In the genomic region with DNA sequence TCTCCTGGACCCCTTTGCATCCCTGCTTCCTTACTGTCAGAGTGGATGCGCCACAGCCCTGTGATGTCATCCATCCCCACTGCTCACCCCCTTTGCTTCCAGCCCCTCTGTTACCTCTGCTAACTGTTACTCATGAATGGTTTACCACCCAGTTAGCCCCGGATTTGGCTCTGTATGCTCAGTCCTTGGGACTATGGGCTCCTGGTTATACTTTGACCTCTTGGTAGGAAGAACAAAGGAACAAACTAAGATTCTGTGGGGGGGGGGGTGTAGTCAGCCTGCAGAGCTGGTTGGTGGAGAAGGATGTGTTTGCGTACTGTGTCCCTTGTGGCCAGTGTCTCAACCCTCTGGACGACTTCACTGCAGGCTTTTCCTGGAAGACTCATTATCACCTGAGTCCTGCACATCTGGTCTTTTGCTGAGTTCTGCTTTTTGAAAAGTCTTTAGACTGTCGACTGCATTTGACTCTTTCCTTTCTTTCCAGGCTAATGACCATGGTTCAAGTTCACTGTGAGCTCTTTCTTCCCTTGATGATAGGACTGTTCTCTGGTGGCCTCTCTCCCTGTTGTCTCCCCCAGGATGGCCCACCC, we compare ENCODE assay signal across 18 mouse cellular contexts.
DNase-seq lines count a peak whose midpoint lies in the region; ATAC-seq lines count a peak whose summit lies in the region.
"Had no signal": no experiment of that assay in that cellular context is flagged by ENCODE, and none has a peak within 500 bp of the region (broad histone marks: within the 10 kb centered on the region; RNA-seq: fewer than 3 reads in every experiment).

No protein-coding gene starts in this region.

- WGBS in kidney, embryonic 14.5 days = 73% methylated on average over 5 of the region's 5 CpGs
- WGBS in limb, embryonic 12.5 days = 47% methylated on average over 5 of the region's 5 CpGs
- WGBS in forebrain, embryonic 13.5 days = 79% methylated on average over 5 of the region's 5 CpGs

- DNase-seq in spleen, postnatal 36 days (ENCODE audit: low spot score in 2 of 2) = peak; percentile 42 to 52
- no peak for DNase-seq in spleen, adult 12 weeks (ENCODE audit: low spot score)
- DNase-seq in adrenal gland, adult 8-10 months = no peak
- no peak for DNase-seq in adrenal gland, postnatal 25 days
- DNase-seq in urinary bladder, postnatal 10 days (ENCODE audit: low spot score) = no peak
- DNase-seq: cerebellum, adult 11-12 months; gastrocnemius, postnatal 10 days; liver, embryonic 13.5 days had no signal

- 0 out of 2 replicates have a peak, but pooled peaks have one; percentile 20 for ATAC-seq in kidney, embryonic 14.5 days (ENCODE audit: low FRiP score, low TSS enrichment)
- no peak for ATAC-seq in limb, embryonic 12.5 days (ENCODE audit: insufficient number of reproducible peaks, insufficient read depth, low FRiP score, low TSS enrichment, low read depth)
- ATAC-seq in forebrain, embryonic 13.5 days = no peak
- ATAC-seq: intestine, embryonic 15.5 days; midbrain, embryonic 13.5 days had no signal

- no peak overlapping the region for H3K27ac ChIP-seq in kidney, embryonic 14.5 days (ENCODE audit: low read depth, low read length)
- H3K27ac ChIP-seq in limb, embryonic 12.5 days = peak overlapping the region; percentile 23
- H3K27ac ChIP-seq in forebrain, embryonic 13.5 days = no peak overlapping the region
- H3K27ac ChIP-seq: embryonic facial prominence, embryonic 12.5 days; hindbrain, embryonic 14.5 days; intestine, embryonic 15.5 days; liver, embryonic 13.5 days; lung, embryonic 15.5 days; macrophage; midbrain, embryonic 13.5 days had no signal

- no peaks in the 10 kb centered on the region for H3K36me3 ChIP-seq in kidney, embryonic 14.5 days (ENCODE audit: control insufficient read depth, insufficient read depth, low read length)
- no peaks in the 10 kb centered on the region; the same call in 1 of the 2 replicates for H3K36me3 ChIP-seq in limb, embryonic 12.5 days
- no peaks in the 10 kb centered on the region for H3K36me3 ChIP-seq in forebrain, embryonic 13.5 days (ENCODE audit: poor library complexity, severe bottlenecking)
- H3K36me3 ChIP-seq: embryonic facial prominence, embryonic 12.5 days; intestine, embryonic 15.5 days; liver, embryonic 13.5 days; lung, embryonic 15.5 days; midbrain, embryonic 13.5 days had no signal

- peaks cover 3% of the 10 kb centered on the region; the same call in 1 of the 2 replicates for H3K4me1 ChIP-seq in kidney, embryonic 14.5 days (ENCODE audit: control insufficient read depth, insufficient read depth, low read length)
- peaks cover 71% of the 10 kb centered on the region for H3K4me1 ChIP-seq in limb, embryonic 12.5 days (replicated peaks)
- no peaks in the 10 kb centered on the region for H3K4me1 ChIP-seq in forebrain, embryonic 13.5 days
- H3K4me1 ChIP-seq: embryonic facial prominence, embryonic 12.5 days; lung, embryonic 15.5 days; midbrain, embryonic 13.5 days had no signal

- no peaks in the 10 kb centered on the region; the same call in 1 of the 2 replicates for H3K27me3 ChIP-seq in kidney, embryonic 14.5 days (ENCODE audit: control insufficient read depth, insufficient read depth, low read length)
- no peaks in the 10 kb centered on the region for H3K27me3 ChIP-seq in limb, embryonic 12.5 days
- no peaks in the 10 kb centered on the region for H3K27me3 ChIP-seq in forebrain, embryonic 13.5 days
- H3K27me3 ChIP-seq: embryonic facial prominence, embryonic 12.5 days; intestine, embryonic 15.5 days; liver, embryonic 13.5 days; lung, embryonic 15.5 days; midbrain, embryonic 13.5 days had no signal

- H3K9me3 ChIP-seq in kidney, embryonic 14.5 days (ENCODE audit: control insufficient read depth, low read length) = no peaks in the 10 kb centered on the region
- H3K9me3 ChIP-seq in limb, embryonic 12.5 days = no peaks in the 10 kb centered on the region
- no peaks in the 10 kb centered on the region for H3K9me3 ChIP-seq in forebrain, embryonic 13.5 days (replicated peaks)
- H3K9me3 ChIP-seq: embryonic facial prominence, embryonic 12.5 days; intestine, embryonic 15.5 days; liver, embryonic 13.5 days; lung, embryonic 15.5 days; midbrain, embryonic 13.5 days had no signal

- no peak overlapping the region for H3K9ac ChIP-seq in kidney, embryonic 14.5 days (ENCODE audit: low read depth, low read length)
- H3K9ac ChIP-seq in limb, embryonic 12.5 days (replicated peaks) = no peak overlapping the region
- no peak overlapping the region for H3K9ac ChIP-seq in forebrain, embryonic 13.5 days
- H3K9ac ChIP-seq: embryonic facial prominence, embryonic 12.5 days; hindbrain, embryonic 14.5 days; intestine, embryonic 15.5 days; liver, embryonic 13.5 days; lung, embryonic 15.5 days; midbrain, embryonic 13.5 days had no signal

- H3K4me2 ChIP-seq in kidney, embryonic 14.5 days (replicated peaks; ENCODE audit: low read depth, low read length) = no peak overlapping the region
- H3K4me2 ChIP-seq in limb, embryonic 12.5 days = no peak overlapping the region
- H3K4me2 ChIP-seq in forebrain, embryonic 13.5 days = no peak overlapping the region
- H3K4me2 ChIP-seq: embryonic facial prominence, embryonic 12.5 days; hindbrain, embryonic 14.5 days; intestine, embryonic 15.5 days; liver, embryonic 13.5 days; lung, embryonic 15.5 days; midbrain, embryonic 13.5 days had no signal

- H3K4me3 ChIP-seq in kidney, embryonic 14.5 days (ENCODE audit: low read length) = no peak overlapping the region
- no peak overlapping the region for H3K4me3 ChIP-seq in limb, embryonic 12.5 days (replicated peaks)
- no peak overlapping the region for H3K4me3 ChIP-seq in forebrain, embryonic 13.5 days
- H3K4me3 ChIP-seq: embryonic facial prominence, embryonic 12.5 days; intestine, embryonic 15.5 days; liver, embryonic 13.5 days; lung, embryonic 15.5 days; midbrain, embryonic 13.5 days; myocyte had no signal

Comparison
In these comparisons a context has a peak if more than half of its experiments do, and no peak if none do; other contexts are left out.
1. DNase-seq: peak in spleen, postnatal 36 days (2 of 2); none in spleen, adult 12 weeks (single experiment), adrenal gland, adult 8-10 months (single experiment), adrenal gland, postnatal 25 days (single experiment) and urinary bladder, postnatal 10 days (single experiment).